20 mouse cellular contexts compared by ENCODE assay signal in the genomic region with DNA sequence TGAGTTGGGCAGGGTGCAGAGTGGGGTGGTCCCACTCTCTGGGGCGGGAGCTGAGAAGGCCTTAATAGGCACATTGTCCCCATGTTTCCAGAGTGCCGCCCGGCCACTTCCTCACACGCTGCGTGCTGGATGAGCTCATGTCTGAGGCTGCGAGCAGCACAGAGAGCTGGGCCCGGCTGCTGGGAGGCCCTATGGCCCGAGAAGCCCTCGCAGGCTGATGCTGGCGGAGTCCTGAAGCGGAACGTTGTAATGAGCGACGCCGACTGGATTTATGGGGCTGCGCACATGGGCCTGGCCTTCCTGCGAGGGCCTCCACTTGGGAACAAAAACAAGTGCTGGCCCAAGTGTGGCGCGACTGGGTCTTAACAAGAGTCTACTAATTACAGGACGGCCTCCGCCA.
DNase-seq lines count a peak whose midpoint lies in the region; ATAC-seq and TF ChIP-seq lines count a peak whose summit lies in the region.
"Had no signal": no experiment of that assay in that cellular context is flagged by ENCODE, and none has a peak within 500 bp of the region (broad histone marks: within the 10 kb centered on the region; RNA-seq: fewer than 3 reads in every experiment).

No protein-coding gene starts in this region.

- H3K27ac ChIP-seq in limb, embryonic 14.5 days (replicated peaks; ENCODE audit: low read depth, low read length), result peak overlapping the region; percentile 80
- H3K27ac ChIP-seq: hindbrain, embryonic 13.5 days; liver, embryonic 12.5 days; lung, embryonic 15.5 days; midbrain, embryonic 13.5 days had no signal

- H3K27me3 ChIP-seq in limb, embryonic 14.5 days (ENCODE audit: control insufficient read depth, insufficient read depth, low read length), result no peaks in the 10 kb centered on the region
- H3K27me3 ChIP-seq: liver, embryonic 12.5 days; lung, embryonic 15.5 days; midbrain, embryonic 13.5 days had no signal

- H3K4me2 ChIP-seq in limb, embryonic 14.5 days (replicated peaks; ENCODE audit: low read depth, low read length, severe bottlenecking), result no peak overlapping the region; the same call in 1 of the 2 replicates
- H3K4me2 ChIP-seq: hindbrain, embryonic 13.5 days; liver, embryonic 12.5 days; lung, embryonic 15.5 days; midbrain, embryonic 13.5 days had no signal

- no peaks in the 10 kb centered on the region for H3K9me3 ChIP-seq in limb, embryonic 14.5 days (ENCODE audit: control insufficient read depth, low read length)
- H3K9me3 ChIP-seq: hindbrain, embryonic 13.5 days; liver, embryonic 12.5 days; lung, embryonic 15.5 days; midbrain, embryonic 13.5 days had no signal

- peaks cover 9% of the 10 kb centered on the region for H3K36me3 ChIP-seq in limb, embryonic 14.5 days (ENCODE audit: control insufficient read depth, insufficient read depth, low read length)

- H3K9ac ChIP-seq in limb, embryonic 14.5 days (ENCODE audit: low read depth, low read length, severe bottlenecking), result 0 out of 2 replicates have a peak overlapping the region, but pooled peaks have one; percentile 21
- H3K9ac ChIP-seq: forebrain, postnatal 0 days; hindbrain, embryonic 13.5 days; liver, embryonic 12.5 days; lung, embryonic 15.5 days; midbrain, embryonic 13.5 days had no signal

- 32% methylated on average over 21 of the region's 21 CpGs for WGBS in limb, embryonic 14.5 days

- peak; percentile 72 for DNase-seq in kidney, postnatal 10 days
- DNase-seq in kidney, adult 11 months, result no peak
- DNase-seq in ES-CJ7 (ENCODE audit: low read depth, low spot score), result peak; percentile 16
- DNase-seq in brain, embryonic 14.5 days (ENCODE audit: low read depth), result peak; percentile 43
- peak; percentile 62 for DNase-seq in limb, embryonic 14.5 days (ENCODE audit: low spot score)
- no peak for DNase-seq in right cerebral cortex, postnatal 10 days (ENCODE audit: low spot score in 2 of 2)
- DNase-seq: adrenal gland, postnatal 25 days; cerebellum, adult 2 months; forebrain, postnatal 0 days; gastrocnemius, postnatal 10 days; right cerebral cortex, postnatal 25 days; thymus, postnatal 25 days had no signal

- H3K4me3 ChIP-seq in limb, embryonic 14.5 days (replicated peaks; ENCODE audit: low read length), result no peak overlapping the region
- H3K4me3 ChIP-seq: hindbrain, embryonic 13.5 days; liver, embryonic 12.5 days; lung, embryonic 15.5 days; midbrain, embryonic 13.5 days; myocyte had no signal

- H3K4me1 ChIP-seq in limb, embryonic 14.5 days (ENCODE audit: control insufficient read depth, insufficient read depth, low read length), result peaks cover 29% of the 10 kb centered on the region
- H3K4me1 ChIP-seq: liver, embryonic 12.5 days; lung, embryonic 15.5 days had no signal

- ATAC-seq in limb, embryonic 14.5 days (ENCODE audit: low FRiP score, low read depth), result peak; percentile 79
- ATAC-seq in CD4-positive, CD25-positive, alpha-beta regulatory T cell, adult 4 months, result no peak
- ATAC-seq: activated CD4-positive, CD25-positive, alpha-beta regulatory T cell, adult 4 months; forebrain, postnatal 0 days; intestine, postnatal 0 days; liver, embryonic 12.5 days; midbrain, embryonic 13.5 days had no signal

- no peak for TF ChIP-seq POLR2A in brain, embryonic 14.5 days (IDR thresholded peaks at IDR 0.05; ENCODE audit: borderline replicate concordance, extremely low read depth, insufficient read depth, insufficient read length, poor library complexity, severe bottlenecking)
- no peak for TF ChIP-seq POLR2A in limb, embryonic 14.5 days (IDR thresholded peaks at IDR 0.05; ENCODE audit: borderline replicate concordance, extremely low read depth, insufficient read depth, insufficient read length)

- TF ChIP-seq CTCF in brain, embryonic 14.5 days (IDR thresholded peaks at IDR 0.05; ENCODE audit: borderline replicate concordance, extremely low read depth, insufficient read depth, insufficient read length), result no peak

Comparison
In these comparisons a context has a peak if more than half of its experiments do, and no peak if none do; other contexts are left out.
1. DNase-seq: peak in kidney, postnatal 10 days (single experiment), ES-CJ7 (single experiment), brain, embryonic 14.5 days (single experiment) and limb, embryonic 14.5 days (single experiment); none in kidney, adult 11 months (single experiment) and right cerebral cortex, postnatal 10 days (0 of 2).